ENCODE assay signal across 8 mouse cellular contexts in genomic region chr10:36974086-36974675, GRCm38 (mm10). TPM values are rescaled to one million over a fixed set of nuclear protein-coding genes. Genes with fewer than 3 reads are reported as not detected.
DNase-seq lines count a peak whose midpoint lies in the region; ATAC-seq and TF ChIP-seq lines count a peak whose summit lies in the region.

Hdac2 (plus strand) TSS chr10:36974544.

- H3K27me3 ChIP-seq in CH12.LX (replicated peaks), result no peaks in the 10 kb centered on the region
- H3K27me3 ChIP-seq in forebrain, embryonic 12.5 days, result peaks cover 8% of the 10 kb centered on the region; the same call in 1 of the 2 replicates
- H3K27me3 ChIP-seq in heart, postnatal 0 days (ENCODE audit: control insufficient read depth, insufficient read depth, low read length), result no peaks in the 10 kb centered on the region
- H3K27me3 ChIP-seq in liver, embryonic 16.5 days (ENCODE audit: control insufficient read depth, insufficient read depth, low read depth, low read length), result no peaks in the 10 kb centered on the region
- no peaks in the 10 kb centered on the region for H3K27me3 ChIP-seq in neural tube, embryonic 13.5 days
- no peaks in the 10 kb centered on the region for H3K27me3 ChIP-seq in testis, adult 2 months (ENCODE audit: control insufficient read depth, insufficient read depth, low read length)

- peak within 1 kb of the TSS; percentile 85 for H3K9ac ChIP-seq in CH12.LX (ENCODE audit: insufficient read depth, low read depth)
- peak within 1 kb of the TSS; percentile 99 for H3K9ac ChIP-seq in forebrain, embryonic 12.5 days
- peak within 1 kb of the TSS; percentile 91 for H3K9ac ChIP-seq in heart, postnatal 0 days (replicated peaks; ENCODE audit: low read depth, low read length)
- H3K9ac ChIP-seq in liver, embryonic 16.5 days (ENCODE audit: low read depth, low read length), result peak within 1 kb of the TSS; percentile 90
- H3K9ac ChIP-seq in neural tube, embryonic 13.5 days, result peak within 1 kb of the TSS; percentile 99

- peak within 1 kb of the TSS; percentile 86 for H3K4me2 ChIP-seq in CH12.LX (ENCODE audit: insufficient read depth, low read depth, poor library complexity, severe bottlenecking)
- peak within 1 kb of the TSS; percentile 60 for H3K4me2 ChIP-seq in forebrain, embryonic 12.5 days
- H3K4me2 ChIP-seq in heart, postnatal 0 days (ENCODE audit: low read depth, low read length), result peak within 1 kb of the TSS; percentile 80
- peak within 1 kb of the TSS; percentile 96 for H3K4me2 ChIP-seq in liver, embryonic 16.5 days (ENCODE audit: low read depth, low read length)
- peak within 1 kb of the TSS; percentile 69 for H3K4me2 ChIP-seq in neural tube, embryonic 13.5 days

- H3K4me1 ChIP-seq in CH12.LX (ENCODE audit: control insufficient read depth in 1 of 2, insufficient read depth in 2 of 2), result peaks cover 4 to 30% of the 10 kb centered on the region in 2 experiments; a peak in 3 of 4 replicates
- peaks cover 21% of the 10 kb centered on the region for H3K4me1 ChIP-seq in forebrain, embryonic 12.5 days
- peaks cover 15% of the 10 kb centered on the region; the same call in 1 of the 2 replicates for H3K4me1 ChIP-seq in heart, postnatal 0 days (ENCODE audit: control insufficient read depth, insufficient read depth)
- peaks cover 16% of the 10 kb centered on the region for H3K4me1 ChIP-seq in liver, embryonic 16.5 days (ENCODE audit: control insufficient read depth, low read depth, low read length)
- peaks cover 33% of the 10 kb centered on the region for H3K4me1 ChIP-seq in neural tube, embryonic 13.5 days (replicated peaks)
- H3K4me1 ChIP-seq in testis, adult 2 months (ENCODE audit: control insufficient read depth, insufficient read depth, low read length), result peaks cover 3% of the 10 kb centered on the region

- no peak for TF ChIP-seq EP300 in CH12.LX (IDR thresholded peaks at IDR 0.05; ENCODE audit: low read length)
- TF ChIP-seq EP300 in heart, postnatal 0 days (IDR thresholded peaks at IDR 0.05; ENCODE audit: low read depth), result peak; percentile 79; the same call in 1 of the 2 replicates

- H3K4me3 ChIP-seq in CH12.LX (replicated peaks in 1 of 3; ENCODE audit: low read depth in 2 of 3, low read length in 2 of 3, poor library complexity in 1 of 3), result peak within 1 kb of the TSS; percentile 71 to 94 (median 82)
- H3K4me3 ChIP-seq in forebrain, embryonic 12.5 days (replicated peaks), result peak within 1 kb of the TSS; percentile 99
- H3K4me3 ChIP-seq in heart, postnatal 0 days (ENCODE audit: low read depth, low read length), result peak within 1 kb of the TSS; percentile 90
- H3K4me3 ChIP-seq in liver, embryonic 16.5 days (ENCODE audit: low read depth, low read length), result peak within 1 kb of the TSS; percentile 90
- peak within 1 kb of the TSS; percentile 94 for H3K4me3 ChIP-seq in neural tube, embryonic 13.5 days
- peak within 1 kb of the TSS; percentile 94 for H3K4me3 ChIP-seq in testis, adult 2 months (ENCODE audit: control insufficient read depth, low read depth, low read length)

- TF ChIP-seq RAD21 in CH12.LX (IDR thresholded peaks at IDR 0.05; ENCODE audit: low read depth, low read length), result no peak

- peaks cover 0 to 2% of the 10 kb centered on the region in 2 experiments for H3K36me3 ChIP-seq in CH12.LX (replicated peaks in 1 of 2; ENCODE audit: control insufficient read depth in 1 of 2, insufficient read depth in 1 of 2, low read length in 1 of 2)
- no peaks in the 10 kb centered on the region; the same call in 1 of the 2 replicates for H3K36me3 ChIP-seq in forebrain, embryonic 12.5 days (replicated peaks)
- no peaks in the 10 kb centered on the region for H3K36me3 ChIP-seq in heart, postnatal 0 days (replicated peaks; ENCODE audit: control insufficient read depth, insufficient read depth, low read length)
- no peaks in the 10 kb centered on the region for H3K36me3 ChIP-seq in liver, embryonic 16.5 days (ENCODE audit: control insufficient read depth, insufficient read depth)
- no peaks in the 10 kb centered on the region for H3K36me3 ChIP-seq in neural tube, embryonic 13.5 days
- H3K36me3 ChIP-seq in testis, adult 2 months (ENCODE audit: control insufficient read depth, insufficient read depth, low read length), result no peaks in the 10 kb centered on the region

- ATAC-seq in forebrain, embryonic 12.5 days (ENCODE audit: low FRiP score), result peak; percentile 98
- peak; percentile 96 for ATAC-seq in heart, postnatal 0 days (ENCODE audit: insufficient read depth, low read depth)
- peak; percentile 93 for ATAC-seq in liver, embryonic 16.5 days (ENCODE audit: low read depth)
- peak; percentile 98 for ATAC-seq in neural tube, embryonic 13.5 days (ENCODE audit: low read depth)

- in situ Hi-C loops in CH12.LX (cut with MboI; ENCODE audit: low pct_ligation_motif_present, low pct_unique_long_range_greater_than_20kb, low sequenced_read_pairs), result no loop called here

- H3K27ac ChIP-seq in CH12.LX (ENCODE audit: insufficient read depth, low read depth), result peak within 1 kb of the TSS; percentile 41; the same call in 1 of the 2 replicates
- peak within 1 kb of the TSS; percentile 99 for H3K27ac ChIP-seq in forebrain, embryonic 12.5 days
- H3K27ac ChIP-seq in heart, postnatal 0 days (ENCODE audit: low read depth), result peak within 1 kb of the TSS; percentile 99
- H3K27ac ChIP-seq in liver, embryonic 16.5 days (ENCODE audit: low read length), result peak within 1 kb of the TSS; percentile 85
- H3K27ac ChIP-seq in neural tube, embryonic 13.5 days (replicated peaks), result peak within 1 kb of the TSS; percentile 100
- H3K27ac ChIP-seq in testis, adult 2 months (ENCODE audit: control insufficient read depth, insufficient read depth, low read depth, low read length), result peak within 1 kb of the TSS; percentile 97

- H3K79me2 ChIP-seq in CH12.LX (replicated peaks; ENCODE audit: control insufficient read depth, extremely low read depth, insufficient read depth, poor library complexity, severe bottlenecking), result peaks cover 25% of the 10 kb centered on the region

- WGBS in forebrain, embryonic 12.5 days, result 0% methylated on average over 59 of the region's 67 CpGs
- under 1% methylated on average over 48 of the region's 67 CpGs for WGBS in heart, postnatal 0 days
- WGBS in liver, embryonic 16.5 days (ENCODE audit: insufficient replicate concordance), result under 1% methylated on average over 65 of the region's 67 CpGs
- 0% methylated on average over 66 of the region's 67 CpGs for WGBS in neural tube, embryonic 13.5 days

- dilution Hi-C loops in CH12.LX (cut with MboI; ENCODE audit: extremely low pct_ligation_motif_present, extremely low pct_unique_long_range_greater_than_20kb, low sequenced_read_pairs), result no loop called here

- no peaks in the 10 kb centered on the region for H3K9me3 ChIP-seq in CH12.LX (replicated peaks; ENCODE audit: low read length)
- peaks cover 5% of the 10 kb centered on the region; the same call in 1 of the 2 replicates for H3K9me3 ChIP-seq in forebrain, embryonic 12.5 days
- H3K9me3 ChIP-seq in heart, postnatal 0 days (replicated peaks; ENCODE audit: control insufficient read depth, low read length), result no peaks in the 10 kb centered on the region
- H3K9me3 ChIP-seq in liver, embryonic 16.5 days (replicated peaks; ENCODE audit: control insufficient read depth, low read length), result no peaks in the 10 kb centered on the region
- H3K9me3 ChIP-seq in neural tube, embryonic 13.5 days, result no peaks in the 10 kb centered on the region

- peak; percentile 78 for DNase-seq in CH12.LX (ENCODE audit: extremely low read depth)
- peak; percentile 51 for DNase-seq in c-Kit-positive CD71-positive TER-119-negative erythroid progenitor cells, embryonic 14.5 days (ENCODE audit: low read depth)
- DNase-seq in heart, postnatal 0 days (ENCODE audit: low spot score), result peak; percentile 82
- DNase-seq in kidney, postnatal 4 days, result peak; percentile 91 to 95

- no peak for TF ChIP-seq CTCF in CH12.LX (conservative IDR thresholded peaks at IDR 0.05 in 1 of 2, IDR thresholded peaks at IDR 0.05 in 1 of 2; ENCODE audit: low read depth in 2 of 2, low read length in 2 of 2)
- TF ChIP-seq CTCF in heart, postnatal 0 days (IDR thresholded peaks at IDR 0.05; ENCODE audit: low read depth), result no peak
- TF ChIP-seq CTCF in testis, adult 2 months (IDR thresholded peaks at IDR 0.05; ENCODE audit: control insufficient read depth, insufficient read depth, insufficient replicate concordance, low read depth, low read length), result no peak

- TF ChIP-seq POLR2A in CH12.LX (IDR thresholded peaks at IDR 0.05; ENCODE audit: low read depth, low read length), result peak; percentile 81
- peak; percentile 79 for TF ChIP-seq POLR2A in testis, adult 2 months (IDR thresholded peaks at IDR 0.05; ENCODE audit: control insufficient read depth, low read depth, low read length)

TF ChIP-seq in CH12.LX, 34 proteins besides CTCF, POLR2A, EP300 and RAD21 (continues in another document):
- TF ChIP-seq MAX (IDR thresholded peaks at IDR 0.05; ENCODE audit: low read length), result peak; percentile 99
- peak; percentile 93 for TF ChIP-seq BHLHE40 (IDR thresholded peaks at IDR 0.05; ENCODE audit: low read depth, low read length)
- peak; percentile 99 for TF ChIP-seq CHD1 (IDR thresholded peaks at IDR 0.05; ENCODE audit: low read depth, low read length)
- TF ChIP-seq KAT2A (IDR thresholded peaks at IDR 0.05; ENCODE audit: insufficient replicate concordance, low read length), result 0 out of 2 replicates have a peak, but pooled peaks have one; percentile 22
- TF ChIP-seq ZC3H11A (IDR thresholded peaks at IDR 0.05; ENCODE audit: low read depth, low read length), result no peak
- TF ChIP-seq SMC3 (IDR thresholded peaks at IDR 0.05; ENCODE audit: low read depth, low read length), result no peak
- TF ChIP-seq TCF12 (IDR thresholded peaks at IDR 0.05; ENCODE audit: low read depth, low read length), result peak; percentile 57
- TF ChIP-seq ZKSCAN1 (IDR thresholded peaks at IDR 0.05; ENCODE audit: borderline replicate concordance, low read depth, low read length), result no peak
- no peak; the same call in 1 of the 2 replicates for TF ChIP-seq ETS1 (conservative IDR thresholded peaks at IDR 0.05; ENCODE audit: low read depth, low read length)
- no peak; the same call in 1 of the 2 replicates for TF ChIP-seq NELFE (IDR thresholded peaks at IDR 0.05; ENCODE audit: low read depth, low read length)
- peak; percentile 4; the same call in 1 of the 2 replicates for TF ChIP-seq USF2 (conservative IDR thresholded peaks at IDR 0.05; ENCODE audit: low read depth, low read length)
- TF ChIP-seq UBTF (IDR thresholded peaks at IDR 0.05; ENCODE audit: low read depth, low read length), result no peak; the same call in 1 of the 2 replicates

RNA-seq across cellular contexts. Expression of gene Hdac2, which starts in this region (rescaled TPM):
- total RNA-seq in CH12.LX (2012; rRNA removed) (52.1 and 70.8 TPM in 2 replicates), CH12.LX (2014; rRNA removed) (166 and 189 TPM in 2 replicates)
- 183 and 196 TPM in 2 replicates for polyA plus RNA-seq in CH12.LX (2012; ENCODE audit: insufficient read length, low read depth)
- 449 and 471 TPM in 2 replicates for polyA plus RNA-seq in forebrain, embryonic 12.5 days (2016; fragmentation: Nextera tagmentation; extraction: Ambion mirVana)
- 72.4 and 75.0 TPM in 2 replicates for total RNA-seq in heart, postnatal 0 days (2014; rRNA removed; ENCODE audit: low replicate concordance)
- polyA plus RNA-seq in heart, postnatal 0 days (2015; fragmentation: Nextera tagmentation; extraction: Ambion mirVana), result 108 and 114 TPM in 2 replicates
- 38.4 and 40.9 TPM in 2 replicates for polyA plus RNA-seq in liver, embryonic 16.5 days (2015; fragmentation: Nextera tagmentation; extraction: Ambion mirVana)
- polyA plus RNA-seq in neural tube, embryonic 13.5 days (2015; fragmentation: Nextera tagmentation; extraction: Ambion mirVana), result 478 and 505 TPM in 2 replicates
- polyA plus RNA-seq in testis, adult 2 months (2012; rRNA removed), result 7.4 and 10.3 TPM in 2 replicates

Comparison
In these comparisons a context has a peak if more than half of its experiments do, and no peak if none do; other contexts are left out.
1. Peak in every context shown above with its lines: DNase-seq, ATAC-seq, H3K4me3 ChIP-seq and H3K27ac ChIP-seq.
2. H3K27ac ChIP-seq: peak in every context shown above with its lines; median percentile 100 in neural tube, embryonic 13.5 days; 99 in forebrain, embryonic 12.5 days; 99 in heart, postnatal 0 days; 97 in testis, adult 2 months; 85 in liver, embryonic 16.5 days; 41 in CH12.LX.